Mouse (Mus musculus): ENCODE data around the gene Snrk. TPM values are rescaled to one million over a fixed set of nuclear protein-coding genes. Genes with fewer than 3 reads are reported as not detected.

Gene Snrk
- polyA plus RNA-seq, 1 experiment from 2014 or later = 43.0 TPM

- Histone ChIP-seq H3K9ac (replicated peaks; ENCODE audit: low read depth, low read length) (no peak overlapping the region), H3K4me2 (ENCODE audit: low read depth, low read length) (no peak overlapping the region), H3K36me3 (ENCODE audit: control insufficient read depth, insufficient read depth, low read length) (no peaks in the 10 kb centered on the region), H3K9me3 (ENCODE audit: control insufficient read depth, low read length) (no peaks in the 10 kb centered on the region), H3K4me3 (ENCODE audit: low read depth, low read length) (no peak overlapping the region), H3K4me1 (ENCODE audit: control insufficient read depth, insufficient read depth, low read length) (no peaks in the 10 kb centered on the region), H3K27ac (ENCODE audit: low read depth, low read length) (no peak overlapping the region), H3K27me3 (ENCODE audit: control insufficient read depth, insufficient read depth, low read length) (no peaks in the 10 kb centered on the region)
- no peak for ATAC-seq (ENCODE audit: low read depth)
- WGBS = 36% methylated on average over 6 of the region's 6 CpGs
Measured at GRCm38 (mm10) chr9:122085055-122085454, 32.0 kb upstream of the Snrk start.

GRCm38 (mm10) chr9:122085550-122086205, 31.4 kb upstream of the Snrk start:
- no peak for ATAC-seq (ENCODE audit: low read depth)
- Histone ChIP-seq H3K4me2 (ENCODE audit: low read depth, low read length) (no peak overlapping the region), H3K4me3 (ENCODE audit: low read depth, low read length) (no peak overlapping the region), H3K27ac (ENCODE audit: low read depth, low read length) (no peak overlapping the region), H3K27me3 (ENCODE audit: control insufficient read depth, insufficient read depth, low read length) (no peaks in the 10 kb centered on the region), H3K9ac (replicated peaks; ENCODE audit: low read depth, low read length) (no peak overlapping the region), H3K36me3 (ENCODE audit: control insufficient read depth, insufficient read depth, low read length) (no peaks in the 10 kb centered on the region), H3K4me1 (ENCODE audit: control insufficient read depth, insufficient read depth, low read length) (no peaks in the 10 kb centered on the region), H3K9me3 (ENCODE audit: control insufficient read depth, low read length) (no peaks in the 10 kb centered on the region)
- 76% methylated on average over 3 of the region's 3 CpGs for WGBS

- 92% methylated on average over 6 of the region's 6 CpGs for WGBS
- no peak overlapping the region for H3K4me2 ChIP-seq (ENCODE audit: low read depth, low read length)
- H3K9me3 ChIP-seq (ENCODE audit: control insufficient read depth, low read length) = no peaks in the 10 kb centered on the region
- no peak overlapping the region for H3K4me3 ChIP-seq (ENCODE audit: low read depth, low read length)
- H3K27me3 ChIP-seq (ENCODE audit: control insufficient read depth, insufficient read depth, low read length) = no peaks in the 10 kb centered on the region
- H3K27ac ChIP-seq (ENCODE audit: low read depth, low read length) = no peak overlapping the region
- no peaks in the 10 kb centered on the region for H3K4me1 ChIP-seq (ENCODE audit: control insufficient read depth, insufficient read depth, low read length)
- H3K36me3 ChIP-seq (ENCODE audit: control insufficient read depth, insufficient read depth, low read length) = no peaks in the 10 kb centered on the region
- H3K9ac ChIP-seq (replicated peaks; ENCODE audit: low read depth, low read length) = no peak overlapping the region
- no peak for ATAC-seq (ENCODE audit: low read depth)
Measured at GRCm38 (mm10) chr9:122087086-122087485, 30.0 kb upstream of the Snrk start.

GRCm38 (mm10) chr9:122091171-122091570, 25.9 kb upstream of the Snrk start:
- H3K36me3 ChIP-seq (ENCODE audit: control insufficient read depth, insufficient read depth, low read length) = no peaks in the 10 kb centered on the region
- H3K9me3 ChIP-seq (ENCODE audit: control insufficient read depth, low read length) = no peaks in the 10 kb centered on the region
- H3K9ac ChIP-seq (replicated peaks; ENCODE audit: low read depth, low read length) = no peak overlapping the region
- H3K4me3 ChIP-seq (ENCODE audit: low read depth, low read length) = no peak overlapping the region
- WGBS = 54% methylated on average over 7 of the region's 7 CpGs
- no peak overlapping the region for H3K4me2 ChIP-seq (ENCODE audit: low read depth, low read length)
- H3K27me3 ChIP-seq (ENCODE audit: control insufficient read depth, insufficient read depth, low read length) = no peaks in the 10 kb centered on the region
- no peak for ATAC-seq (ENCODE audit: low read depth)
- H3K27ac ChIP-seq (ENCODE audit: low read depth, low read length) = no peak overlapping the region
- H3K4me1 ChIP-seq (ENCODE audit: control insufficient read depth, insufficient read depth, low read length) = no peaks in the 10 kb centered on the region

- no peak overlapping the region for H3K27ac ChIP-seq (ENCODE audit: low read depth, low read length)
- H3K4me3 ChIP-seq (ENCODE audit: low read depth, low read length) = no peak overlapping the region
- no peaks in the 10 kb centered on the region for H3K9me3 ChIP-seq (ENCODE audit: control insufficient read depth, low read length)
- H3K4me1 ChIP-seq (ENCODE audit: control insufficient read depth, insufficient read depth, low read length) = no peaks in the 10 kb centered on the region
- no peak overlapping the region for H3K9ac ChIP-seq (replicated peaks; ENCODE audit: low read depth, low read length)
- H3K27me3 ChIP-seq (ENCODE audit: control insufficient read depth, insufficient read depth, low read length) = no peaks in the 10 kb centered on the region
- no peak for ATAC-seq (ENCODE audit: low read depth)
- H3K4me2 ChIP-seq (ENCODE audit: low read depth, low read length) = no peak overlapping the region
- 71% methylated on average over 5 of the region's 5 CpGs for WGBS
- H3K36me3 ChIP-seq (ENCODE audit: control insufficient read depth, insufficient read depth, low read length) = no peaks in the 10 kb centered on the region
Measured at GRCm38 (mm10) chr9:122091782-122092228, 25.3 kb upstream of the Snrk start.

GRCm38 (mm10) chr9:122094171-122094570, 22.9 kb upstream of the Snrk start:
- no peaks in the 10 kb centered on the region for H3K27me3 ChIP-seq (ENCODE audit: control insufficient read depth, insufficient read depth, low read length)
- no peak for ATAC-seq (ENCODE audit: low read depth)

GRCm38 (mm10) chr9:122096822-122097511, 20.1 kb upstream of the Snrk start:
- Histone ChIP-seq H3K4me3 (ENCODE audit: low read depth, low read length) (no peak overlapping the region), H3K4me1 (ENCODE audit: control insufficient read depth, insufficient read depth, low read length) (no peaks in the 10 kb centered on the region), H3K9ac (replicated peaks; ENCODE audit: low read depth, low read length) (no peak overlapping the region), H3K27me3 (ENCODE audit: control insufficient read depth, insufficient read depth, low read length) (no peaks in the 10 kb centered on the region), H3K4me2 (ENCODE audit: low read depth, low read length) (no peak overlapping the region), H3K27ac (ENCODE audit: low read depth, low read length) (no peak overlapping the region), H3K36me3 (ENCODE audit: control insufficient read depth, insufficient read depth, low read length) (no peaks in the 10 kb centered on the region), H3K9me3 (ENCODE audit: control insufficient read depth, low read length) (no peaks in the 10 kb centered on the region)
- no peak for ATAC-seq (ENCODE audit: low read depth)
- WGBS = 88% methylated on average over 5 of the region's 5 CpGs

More at GRCm38 (mm10) chr9:122094171-122094570, 22.9 kb upstream of the Snrk start:
- H3K27ac ChIP-seq (ENCODE audit: low read depth, low read length) = no peak overlapping the region
- no peak overlapping the region for H3K4me3 ChIP-seq (ENCODE audit: low read depth, low read length)
- H3K36me3 ChIP-seq (ENCODE audit: control insufficient read depth, insufficient read depth, low read length) = no peaks in the 10 kb centered on the region
- WGBS = 93% methylated on average over 1 of the region's 1 CpGs
- no peak overlapping the region for H3K9ac ChIP-seq (replicated peaks; ENCODE audit: low read depth, low read length)
- no peak overlapping the region for H3K4me2 ChIP-seq (ENCODE audit: low read depth, low read length)
- H3K9me3 ChIP-seq (ENCODE audit: control insufficient read depth, low read length) = no peaks in the 10 kb centered on the region
- H3K4me1 ChIP-seq (ENCODE audit: control insufficient read depth, insufficient read depth, low read length) = no peaks in the 10 kb centered on the region

GRCm38 (mm10) chr9:122097535-122097934, 19.5 kb upstream of the Snrk start:
- H3K27me3 ChIP-seq (ENCODE audit: control insufficient read depth, insufficient read depth, low read length) = no peaks in the 10 kb centered on the region

GRCm38 (mm10) chr9:122100584-122101127, 16.4 kb upstream of the Snrk start:
- no peaks in the 10 kb centered on the region for H3K4me1 ChIP-seq (ENCODE audit: control insufficient read depth, insufficient read depth, low read length)
- no peak overlapping the region for H3K9ac ChIP-seq (replicated peaks; ENCODE audit: low read depth, low read length)
- H3K27me3 ChIP-seq (ENCODE audit: control insufficient read depth, insufficient read depth, low read length) = no peaks in the 10 kb centered on the region
- no peak overlapping the region for H3K4me2 ChIP-seq (ENCODE audit: low read depth, low read length)
- ATAC-seq (ENCODE audit: low read depth) = no peak
- no peaks in the 10 kb centered on the region for H3K9me3 ChIP-seq (ENCODE audit: control insufficient read depth, low read length)
- no peaks in the 10 kb centered on the region for H3K36me3 ChIP-seq (ENCODE audit: control insufficient read depth, insufficient read depth, low read length)
- H3K27ac ChIP-seq (ENCODE audit: low read depth, low read length) = no peak overlapping the region
- H3K4me3 ChIP-seq (ENCODE audit: low read depth, low read length) = no peak overlapping the region

More at GRCm38 (mm10) chr9:122097535-122097934, 19.5 kb upstream of the Snrk start:
- Histone ChIP-seq H3K4me1 (ENCODE audit: control insufficient read depth, insufficient read depth, low read length) (no peaks in the 10 kb centered on the region), H3K9ac (replicated peaks; ENCODE audit: low read depth, low read length) (no peak overlapping the region), H3K4me2 (ENCODE audit: low read depth, low read length) (no peak overlapping the region), H3K27ac (ENCODE audit: low read depth, low read length) (no peak overlapping the region), H3K9me3 (ENCODE audit: control insufficient read depth, low read length) (no peaks in the 10 kb centered on the region), H3K36me3 (ENCODE audit: control insufficient read depth, insufficient read depth, low read length) (no peaks in the 10 kb centered on the region), H3K4me3 (ENCODE audit: low read depth, low read length) (no peak overlapping the region)
- WGBS = 74% methylated on average over 6 of the region's 6 CpGs
- no peak for ATAC-seq (ENCODE audit: low read depth)

All from neural tube, embryonic 14.5 days (tissue).